Mouse (Mus musculus) olfactory bulb, adult 2 months (tissue): Measurements from ENCODE around the gene Dlgap5. TPM values are rescaled to one million over a fixed set of nuclear protein-coding genes. Genes with fewer than 3 reads are reported as not detected.

ENCODE experiments used
- H3K27ac ChIP-seq: fragments of 200-500 bp; 2 replicates; pipeline ENCODE4 v1.5.1; 2012; ENCODE audit warnings: low read depth, low read length; ENCODE audit not compliant: insufficient read depth
- H3K4me1 ChIP-seq: fragments of 200-500 bp; 2 replicates; pipeline ENCODE4 v1.6.1; 2012; ENCODE audit warnings: low read length; ENCODE audit not compliant: control insufficient read depth, insufficient read depth
- H3K4me3 ChIP-seq: fragments of 200-500 bp; 2 replicates; pipeline ENCODE4 v1.5.1; 2012; ENCODE audit warnings: mild to moderate bottlenecking, low read depth, low read length, moderate library complexity; ENCODE audit not compliant: insufficient read depth
- CTCF ChIP-seq: fragments of 200-500 bp; IDR thresholded peaks from 2 replicates; pipeline ENCODE4 v1.5.1; 2012; ENCODE audit warnings: low read depth, mild to moderate bottlenecking, low read length, moderate library complexity; ENCODE audit not compliant: insufficient read depth
- POLR2A ChIP-seq: fragments of 200-500 bp; IDR thresholded peaks from 2 replicates; pipeline ENCODE4 v1.6.1; 2012; ENCODE audit warnings: mild to moderate bottlenecking, low read depth, low read length, moderate library complexity; ENCODE audit not compliant: insufficient read depth
- WGBS: fragments of 180-500 bp; shearing (Covaris S2); methylation state at CpG from one replicate; pipeline ENCODE4 v1.1.7; 2018; 5-methylcytosine and 5-hydroxymethylcytosine counted together
- polyA plus RNA-seq: library from polyadenylated mRNA; stranded (reverse); fragments of >200 nt; gene quantifications from 2 replicates; pipeline ENCODE4 v1.2.4, GENCODE M21; 2012; ENCODE audit warnings: low replicate concordance; ENCODE audit not compliant: missing spikeins, insufficient read depth, insufficient read length

Dlgap5 gene
- polyA plus RNA-seq, 1 experiment, result not detected

DNA sequence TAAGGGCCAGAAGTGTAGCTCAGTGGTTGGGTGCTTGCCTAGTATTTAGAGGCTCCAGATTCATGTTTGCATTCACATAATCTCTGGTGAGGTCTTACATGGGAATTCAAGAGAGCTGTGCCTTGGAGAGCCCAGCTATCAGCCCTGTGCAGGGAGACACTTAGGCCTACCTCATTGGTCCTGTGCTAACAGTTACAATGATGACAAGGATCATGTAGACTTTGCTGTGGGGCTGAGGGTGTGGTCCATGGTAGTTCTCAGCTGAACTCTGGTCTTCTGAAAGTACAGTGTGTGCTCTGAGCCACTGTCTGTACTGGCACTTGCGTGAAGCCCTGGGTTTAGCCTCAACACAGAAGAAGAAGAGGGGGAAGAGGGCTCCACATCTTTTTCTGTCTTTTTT, 71.5 kb downstream of the Dlgap5 start:
- no peak overlapping the region for H3K27ac ChIP-seq
- H3K4me3 ChIP-seq, result no peak overlapping the region
- 100% methylated on average over 1 of the region's 1 CpGs for WGBS
- no peak for TF ChIP-seq POLR2A
- no peak for TF ChIP-seq CTCF
- no peaks in the 10 kb centered on the region for H3K4me1 ChIP-seq

DNA sequence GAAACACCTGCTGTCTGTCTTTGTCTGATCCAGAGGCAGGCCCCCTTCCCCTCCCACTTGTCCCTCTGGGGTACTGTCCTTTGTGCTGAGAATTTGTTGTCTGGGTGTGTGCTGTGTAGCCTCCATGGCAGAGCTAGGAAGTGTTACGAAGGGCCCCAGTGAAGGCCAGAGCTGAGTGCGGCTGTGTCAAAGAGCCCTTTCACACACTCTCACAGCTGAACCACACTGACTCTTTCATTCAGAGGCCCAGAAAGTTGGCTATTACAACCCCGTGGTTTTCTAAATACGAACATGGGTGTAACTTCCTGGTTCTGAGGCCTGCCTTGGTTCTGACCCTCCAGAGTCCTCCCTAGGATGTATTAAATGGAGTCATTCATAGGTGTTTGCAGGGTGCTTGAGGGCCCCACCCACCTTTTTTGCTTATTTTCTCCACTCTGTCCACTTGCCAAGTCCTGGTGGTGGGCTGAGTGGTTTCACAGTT, 76.4 kb downstream of the Dlgap5 start:
- H3K4me1 ChIP-seq, result no peaks in the 10 kb centered on the region
- H3K27ac ChIP-seq, result no peak overlapping the region
- WGBS, result 77% methylated on average over 4 of the region's 4 CpGs

DNA sequence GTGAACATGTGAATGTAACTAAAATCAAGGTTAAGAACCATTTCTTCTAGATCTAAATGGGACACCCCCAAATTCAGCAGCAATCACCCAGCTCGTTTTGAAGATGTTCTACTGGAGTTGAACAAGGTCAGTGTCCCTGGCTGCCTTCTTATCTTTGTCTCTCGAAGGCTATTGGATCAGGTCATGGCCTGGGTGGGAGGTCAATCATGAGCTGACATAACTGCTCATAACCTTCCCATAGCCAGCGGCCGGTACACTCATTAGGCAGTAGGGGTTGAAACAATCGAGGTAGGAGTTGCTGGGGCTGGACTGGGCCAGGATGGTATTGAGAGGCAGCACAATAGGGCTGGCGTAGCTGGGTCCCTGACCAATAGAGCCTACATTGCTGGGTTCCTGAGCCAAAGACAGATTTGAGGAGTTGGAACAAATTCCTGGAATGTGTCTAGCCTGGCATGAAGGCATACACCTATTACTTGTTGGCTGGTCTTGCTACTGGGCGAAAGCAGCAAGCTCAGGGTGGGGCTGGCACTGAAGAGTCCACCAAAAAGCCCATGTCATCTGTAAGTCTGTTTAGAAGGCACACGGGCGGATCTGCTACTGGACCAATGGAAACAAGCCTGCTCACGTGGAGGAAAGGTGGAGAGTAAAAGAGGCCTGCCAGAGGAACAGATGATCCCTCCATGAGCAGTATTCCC, 77.8 kb downstream of the Dlgap5 start:
- no peak for TF ChIP-seq POLR2A
- no peak for TF ChIP-seq CTCF
- H3K4me3 ChIP-seq, result no peak overlapping the region
- H3K4me1 ChIP-seq, result no peaks in the 10 kb centered on the region
- H3K27ac ChIP-seq, result no peak overlapping the region
- WGBS, result 84% methylated on average over 10 of the region's 10 CpGs

More for the DNA sequence above, 76.4 kb downstream of the Dlgap5 start:
- no peak for TF ChIP-seq CTCF
- TF ChIP-seq POLR2A, result no peak
- no peak overlapping the region for H3K4me3 ChIP-seq

Other genes starting within 250 kb of the Dlgap5 start
- not detected in 2 replicates for gene Gch1, start 229.0 kb downstream of the Dlgap5 start, polyA plus RNA-seq
- not detected in 2 replicates for gene Wdhd1, start 141.6 kb downstream of the Dlgap5 start, polyA plus RNA-seq
- gene Socs4, start 141.5 kb downstream of the Dlgap5 start, polyA plus RNA-seq, result not detected in 2 replicates
- gene Mapk1ip1l, start 120.1 kb downstream of the Dlgap5 start, polyA plus RNA-seq, result not detected in 2 replicates
- not detected in 2 replicates for gene Lgals3, start 50.7 kb downstream of the Dlgap5 start, polyA plus RNA-seq
- not detected in 2 replicates for gene Fbxo34, start 32.0 kb upstream of the Dlgap5 start, polyA plus RNA-seq
- not detected in 2 replicates for gene Atg14, start 152.2 kb upstream of the Dlgap5 start, polyA plus RNA-seq
- 77.8 TPM in 1 of 2 replicates, not detected in the other for gene Ktn1, start 230.0 kb upstream of the Dlgap5 start, polyA plus RNA-seq